Mouse (Mus musculus) c-Kit-positive CD71-positive TER-119-positive erythroid progenitor cells, embryonic 14.5 days (primary cell): ENCODE results near the gene Smim24.

Experiments used
- DNase-seq: peaks from one replicate; pipeline ENCODE4 v3.0.0-alpha.2; 2013; ENCODE audit warnings: low spot score

Gene Smim24

GRCm38 (mm10) chr10:81392270-81392669 lies 581 bp upstream of the Smim24 start:
- DNase-seq = no peak

GRCm38 (mm10) chr10:81393456-81394063 lies 709 bp downstream of the Smim24 start:
- DNase-seq = no peak

GRCm38 (mm10) chr10:81395127-81395526 lies 2.3 kb downstream of the Smim24 start:
- DNase-seq = peak; percentile 61

- no peak for DNase-seq
These were observed 3.0 kb downstream of the Smim24 start for GRCm38 (mm10) chr10:81395865-81396264.

GRCm38 (mm10) chr10:81396749-81397148 lies 3.9 kb downstream of the Smim24 start:
- DNase-seq = no peak

GRCm38 (mm10) chr10:81399296-81399695 lies 6.4 kb downstream of the Smim24 start:
- no peak for DNase-seq

- no peak for DNase-seq
These were observed 7.0 kb downstream of the Smim24 start for GRCm38 (mm10) chr10:81399798-81400308.

GRCm38 (mm10) chr10:81400371-81401204 lies 7.7 kb downstream of the Smim24 start:
- DNase-seq = no peak

- no peak for DNase-seq
These were observed 8.3 kb downstream of the Smim24 start for GRCm38 (mm10) chr10:81401205-81401520.

GRCm38 (mm10) chr10:81401521-81402226 lies 8.8 kb downstream of the Smim24 start:
- DNase-seq = peak; percentile 70

- DNase-seq = no peak
These were observed 9.4 kb downstream of the Smim24 start for GRCm38 (mm10) chr10:81402227-81402765.

GRCm38 (mm10) chr10:81403511-81403910 lies 10.7 kb downstream of the Smim24 start:
- DNase-seq = no peak

GRCm38 (mm10) chr10:81404082-81404481 lies 11.2 kb downstream of the Smim24 start:
- no peak for DNase-seq

GRCm38 (mm10) chr10:81404720-81405119 lies 11.9 kb downstream of the Smim24 start:
- no peak for DNase-seq

GRCm38 (mm10) chr10:81405588-81406201 lies 12.8 kb downstream of the Smim24 start:
- peak; percentile 60 for DNase-seq

- DNase-seq = no peak
These were observed 13.9 kb downstream of the Smim24 start for GRCm38 (mm10) chr10:81406504-81407440.

- peak; percentile 56 for DNase-seq
These were observed 14.9 kb downstream of the Smim24 start for GRCm38 (mm10) chr10:81407539-81408423.

GRCm38 (mm10) chr10:81408424-81408729 lies 15.5 kb downstream of the Smim24 start:
- no peak for DNase-seq

- DNase-seq = peak; percentile 69
These were observed 16.0 kb downstream of the Smim24 start for GRCm38 (mm10) chr10:81408871-81409291.

- DNase-seq = no peak
These were observed 16.5 kb downstream of the Smim24 start for GRCm38 (mm10) chr10:81409330-81409729.
